Mouse (Mus musculus) lung, embryonic 15.5 days (tissue): Measurements from ENCODE around the gene Prps1l1. TPM values are rescaled to one million over a fixed set of nuclear protein-coding genes. Genes with fewer than 3 reads are reported as not detected.

Source experiments
- polyA plus RNA-seq: library from polyadenylated mRNA; unstranded; fragments of >200 nt; fragmentation: Nextera tagmentation; extraction: Ambion mirVana; gene quantifications from 2 replicates; pipeline ENCODE4 v1.2.1, GENCODE M21; 2015

Prps1l1 gene
- polyA plus RNA-seq, 1 experiment from 2014 or later: not detected

Other genes starting within 250 kb of the Prps1l1 start
- 6.7 and 7.5 TPM in 2 replicates for gene Hdac9, start 67.7 kb upstream of the Prps1l1 start, polyA plus RNA-seq
- 26.9 and 29.2 TPM in 2 replicates for gene Snx13, start 62.4 kb downstream of the Prps1l1 start, polyA plus RNA-seq